Mouse (Mus musculus): ENCODE measurements around the gene Cap2.
A peak's percentile ranks its signal among the peaks of the same experiment; 100 is the strongest.

The Cap2 gene

GRCm38 (mm10) chr13:46501800-46502389 lies at the start of gene Cap2:
TSS of gene Cap2 (plus strand) at chr13:46501848.
- peak; percentile 85 for DNase-seq (ENCODE audit: low read depth, low spot score)

DNA sequence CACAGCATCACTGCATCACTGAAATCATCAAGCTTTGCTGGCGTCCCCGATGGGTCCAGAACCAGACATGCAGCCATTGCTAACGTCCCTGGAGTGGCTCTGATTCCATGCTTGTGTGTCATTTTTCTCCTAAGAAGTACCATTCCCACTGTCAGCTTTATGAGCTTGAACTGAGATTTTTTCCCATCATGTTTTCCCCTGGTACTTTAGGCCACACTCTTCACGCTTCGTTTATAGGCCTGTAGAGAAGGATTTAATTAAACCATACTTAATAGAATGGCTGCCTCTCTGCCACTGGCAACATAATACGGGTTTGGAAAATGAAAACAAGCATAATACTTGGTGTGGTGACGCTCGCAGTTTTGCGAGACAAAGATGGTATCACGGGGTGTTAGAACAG lies 42.1 kb upstream of the Cap2 start:
- DNase-seq (ENCODE audit: low read depth, low spot score), result no peak

GRCm38 (mm10) chr13:46462280-46462679 lies 39.4 kb upstream of the Cap2 start:
- DNase-seq (ENCODE audit: low read depth, low spot score), result no peak

GRCm38 (mm10) chr13:46463764-46464163 lies 37.9 kb upstream of the Cap2 start:
- no peak for DNase-seq (ENCODE audit: low read depth, low spot score)

DNA sequence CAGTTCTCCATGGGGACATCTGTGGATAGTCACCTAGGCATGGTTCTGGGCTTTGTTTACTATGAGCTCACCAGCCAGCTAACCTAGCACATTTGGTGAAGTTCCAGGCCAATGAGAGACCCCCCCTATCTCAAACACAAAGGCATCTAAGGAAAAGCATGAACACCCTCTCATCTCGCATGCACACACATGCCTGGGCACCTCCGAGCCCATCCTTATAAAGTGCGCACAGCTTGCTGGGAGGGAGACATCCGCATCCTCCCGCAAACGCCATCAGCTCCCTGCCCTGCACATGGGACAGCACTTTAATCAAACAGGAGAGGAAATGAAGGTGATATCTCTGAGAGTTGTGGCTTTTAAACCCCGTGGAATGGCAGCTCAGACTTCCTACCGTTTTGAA lies 33.4 kb upstream of the Cap2 start:
- no peak for DNase-seq (ENCODE audit: low read depth, low spot score)

DNA sequence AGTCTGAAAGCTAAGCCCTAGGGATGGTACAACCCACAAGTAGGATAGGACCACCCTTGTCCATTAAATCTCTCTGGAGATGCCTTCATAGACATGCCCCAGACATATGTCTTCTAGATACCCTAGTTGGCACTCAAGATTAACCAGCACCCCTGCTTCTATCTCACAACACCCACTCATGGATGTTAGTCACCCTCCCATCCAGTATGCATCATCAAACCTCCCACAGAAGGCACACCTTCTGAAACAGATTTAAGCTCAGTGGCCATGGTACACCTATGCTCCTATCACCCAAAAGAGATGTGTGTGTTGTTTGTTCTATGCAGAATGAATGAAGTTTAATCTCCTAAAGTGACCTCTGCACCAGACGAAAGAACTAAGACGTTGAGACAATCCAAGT lies 32.1 kb upstream of the Cap2 start:
- no peak for DNase-seq (ENCODE audit: low read depth, low spot score)

GRCm38 (mm10) chr13:46481271-46481670 lies 20.4 kb upstream of the Cap2 start:
- DNase-seq (ENCODE audit: low read depth, low spot score), result no peak

DNA sequence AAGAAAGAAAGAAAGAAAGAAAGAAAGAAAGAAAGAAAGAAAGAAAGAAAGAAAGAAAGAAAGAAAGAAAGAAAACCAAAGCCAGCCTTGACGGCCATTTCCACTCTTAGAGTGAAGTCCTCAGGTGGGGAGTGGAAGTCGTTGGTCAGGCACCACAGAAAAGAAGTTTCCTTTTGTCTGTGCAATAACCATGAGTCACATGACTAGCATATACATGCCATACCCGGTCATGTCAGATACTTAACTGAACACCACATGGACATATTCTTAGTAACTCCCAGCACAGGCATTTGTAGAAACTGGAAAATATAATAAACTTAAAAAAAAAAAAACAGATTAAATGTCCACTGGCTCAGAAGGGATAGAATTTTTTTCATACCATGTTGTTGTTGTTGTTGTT lies 16.0 kb upstream of the Cap2 start:
- no peak for DNase-seq (ENCODE audit: low read depth, low spot score)

DNA sequence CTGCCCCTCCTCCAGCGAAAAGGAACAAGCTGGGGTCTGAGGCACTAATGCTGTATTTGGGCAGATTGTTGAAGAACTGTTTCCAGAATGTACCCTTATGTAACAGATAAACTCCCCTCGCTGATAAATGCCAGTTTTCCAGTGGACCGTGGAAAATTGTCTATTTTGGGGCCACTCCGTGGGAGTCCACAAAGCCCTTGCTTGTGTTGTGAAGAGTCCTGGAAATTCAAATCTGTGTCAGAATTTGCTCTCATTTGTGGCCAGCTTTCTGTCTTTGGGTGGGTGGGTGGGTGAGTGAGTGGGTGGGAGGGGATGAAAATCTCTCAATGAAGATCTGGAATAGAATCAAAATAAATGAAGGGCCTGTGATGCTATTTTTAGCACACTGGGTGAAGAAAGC lies 13.5 kb upstream of the Cap2 start:
- no peak for DNase-seq (ENCODE audit: low read depth, low spot score)

- no peak for DNase-seq (ENCODE audit: low read depth, low spot score)
Measured at GRCm38 (mm10) chr13:46490644-46491043, 11.0 kb upstream of the Cap2 start.

DNA sequence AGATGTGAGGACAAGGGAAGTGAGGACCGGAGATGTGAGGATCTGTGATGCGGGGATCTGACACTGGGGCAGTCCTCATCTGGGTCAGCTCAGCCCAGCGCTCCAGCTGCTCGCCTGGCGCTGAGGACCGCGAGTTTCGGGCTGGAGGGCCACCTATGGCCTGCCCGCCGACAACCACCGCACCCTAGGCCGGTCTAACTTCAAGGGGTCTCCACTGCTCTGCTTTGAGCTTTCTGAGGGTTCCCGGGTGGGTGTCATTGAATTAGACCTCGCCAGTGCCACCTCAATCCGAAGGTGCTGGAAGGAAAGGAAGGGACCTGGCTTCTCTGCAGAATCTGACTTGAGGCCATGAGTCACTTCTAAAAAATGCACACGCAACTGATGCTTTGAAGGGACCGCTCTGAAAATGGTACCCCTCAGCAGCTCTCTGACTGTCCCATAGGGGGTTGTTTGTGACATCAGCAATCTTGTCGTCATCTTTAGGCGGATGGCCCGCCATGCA lies 793 bp downstream of the Cap2 start:
- DNase-seq (ENCODE audit: low read depth, low spot score), result peak; percentile 74

GRCm38 (mm10) chr13:46507944-46508343 lies 6.3 kb downstream of the Cap2 start:
- peak; percentile 85 for DNase-seq (ENCODE audit: low read depth, low spot score)

DNA sequence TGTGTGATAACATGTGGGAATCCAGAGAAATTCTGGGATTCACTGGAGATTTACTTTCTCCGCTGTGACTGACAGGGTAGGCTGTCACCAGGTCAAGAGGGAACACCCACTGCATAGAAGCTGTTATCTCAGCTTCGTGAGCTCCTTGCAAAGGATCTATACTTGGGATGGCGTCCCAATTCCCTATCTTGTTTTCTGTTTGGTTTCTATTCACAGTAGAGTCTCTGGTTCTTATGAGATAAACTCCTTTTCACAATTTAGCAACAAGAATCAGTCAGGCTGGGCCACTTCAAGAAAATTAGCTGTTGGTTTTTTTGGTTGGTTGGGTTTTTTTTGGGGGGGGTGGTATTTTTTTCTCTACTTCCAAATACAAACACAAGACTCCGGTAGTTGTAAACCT lies 7.2 kb downstream of the Cap2 start:
- DNase-seq (ENCODE audit: low read depth, low spot score), result no peak

DNA sequence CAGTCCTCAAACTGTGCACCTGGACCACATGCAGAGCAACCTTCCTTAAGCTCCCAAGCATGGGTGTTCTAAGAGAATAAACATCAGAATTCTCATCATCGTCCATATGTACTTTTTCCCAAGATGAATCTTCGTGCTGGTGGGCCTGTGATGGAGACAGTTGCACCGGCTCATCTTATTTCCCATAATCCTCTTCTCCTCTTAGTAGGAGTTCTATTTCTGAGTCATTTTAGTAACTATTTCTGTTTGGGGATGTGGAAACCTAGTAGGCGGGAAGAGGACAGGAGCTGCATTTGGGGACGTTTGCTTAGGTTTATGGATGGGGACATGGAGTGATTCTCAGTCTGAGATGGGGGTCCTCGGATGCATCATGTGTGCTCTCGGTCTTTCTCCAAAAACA lies 8.8 kb downstream of the Cap2 start:
- DNase-seq (ENCODE audit: low read depth, low spot score), result no peak

- no peak for DNase-seq (ENCODE audit: low read depth, low spot score)
Measured at GRCm38 (mm10) chr13:46514484-46514883, 12.8 kb downstream of the Cap2 start.

GRCm38 (mm10) chr13:46515120-46515523 lies 13.5 kb downstream of the Cap2 start:
- DNase-seq (ENCODE audit: low read depth, low spot score), result no peak

DNA sequence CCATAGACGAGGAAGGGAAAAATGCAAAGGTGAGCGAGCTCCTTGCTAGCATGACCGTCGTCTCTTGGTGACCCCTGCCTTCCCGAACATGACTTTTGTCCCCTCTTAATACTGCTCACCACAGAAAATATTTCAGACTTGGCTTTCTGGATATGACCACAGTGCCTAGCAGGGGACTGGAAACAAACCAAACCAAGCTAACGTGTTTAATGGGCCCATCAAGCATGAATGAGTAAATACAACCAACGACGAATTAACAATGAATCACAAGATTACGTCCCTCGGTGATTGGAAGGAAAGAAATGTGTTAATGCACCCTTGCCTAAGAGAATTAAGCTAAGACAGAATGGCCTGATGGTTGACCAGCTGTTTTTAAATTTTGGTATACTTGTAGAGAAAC lies 13.9 kb downstream of the Cap2 start:
- no peak for DNase-seq (ENCODE audit: low read depth, low spot score)

DNA sequence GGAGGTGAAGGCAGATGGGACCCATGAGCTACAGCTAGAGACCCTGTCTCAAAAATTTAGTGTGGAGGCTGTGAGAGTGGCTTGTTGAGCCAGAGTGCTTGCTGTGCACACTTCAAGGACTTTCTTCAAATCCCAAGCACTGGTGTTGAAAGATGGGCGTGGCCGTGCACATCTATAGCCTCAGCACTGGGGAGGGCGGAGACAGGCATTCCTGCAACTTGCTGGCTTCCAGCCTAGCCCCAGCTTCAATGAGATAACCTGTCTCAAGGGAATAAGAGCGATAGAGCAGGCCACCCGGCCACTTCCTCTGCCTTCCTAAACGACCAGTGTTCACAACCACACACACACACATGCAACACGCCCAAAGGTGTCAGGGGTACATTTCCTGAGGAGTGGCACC lies 14.5 kb downstream of the Cap2 start:
- no peak for DNase-seq (ENCODE audit: low read depth, low spot score)

DNA sequence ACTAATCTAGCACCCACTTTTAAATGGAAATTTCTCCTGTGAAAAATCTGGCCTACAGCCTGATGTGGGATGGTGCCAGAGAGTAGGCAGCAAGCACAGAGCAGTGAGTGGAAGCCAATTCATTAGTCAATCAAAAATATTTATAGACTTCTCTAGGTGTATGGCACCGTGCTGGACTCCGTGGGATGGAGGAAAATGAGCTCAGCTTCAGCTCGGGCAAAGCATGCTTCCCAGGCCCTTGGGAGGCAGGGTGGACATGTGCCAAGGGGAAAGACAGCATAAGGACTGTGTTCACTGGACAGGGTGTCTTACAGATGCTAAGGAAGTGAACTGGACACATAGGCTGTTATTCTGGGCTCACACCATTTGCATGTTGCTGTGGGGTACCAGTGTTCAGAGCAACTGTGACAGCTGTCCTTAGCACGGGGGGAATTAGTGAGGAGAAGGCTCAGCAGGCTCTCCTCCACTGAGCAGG lies 15.6 kb downstream of the Cap2 start:
- DNase-seq (ENCODE audit: low read depth, low spot score), result peak; percentile 47

DNA sequence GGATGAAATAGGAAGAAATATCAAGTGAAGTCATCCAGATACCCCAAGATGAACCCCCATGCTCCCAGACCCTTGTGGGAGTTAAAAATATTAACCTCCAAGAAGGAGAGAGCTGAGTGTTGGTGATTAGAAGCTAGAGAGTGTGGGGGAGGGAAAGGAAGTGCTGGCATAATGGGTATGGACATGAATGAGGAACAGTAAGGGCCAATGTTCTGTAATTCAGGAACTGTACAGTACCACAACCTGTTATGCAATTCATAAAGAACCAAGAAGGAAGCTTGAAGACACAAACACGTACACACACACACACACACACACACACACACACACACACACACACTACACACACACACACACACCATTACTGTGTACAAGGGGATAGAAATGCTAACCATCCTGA lies 19.8 kb downstream of the Cap2 start:
- DNase-seq (ENCODE audit: low read depth, low spot score), result no peak

DNA sequence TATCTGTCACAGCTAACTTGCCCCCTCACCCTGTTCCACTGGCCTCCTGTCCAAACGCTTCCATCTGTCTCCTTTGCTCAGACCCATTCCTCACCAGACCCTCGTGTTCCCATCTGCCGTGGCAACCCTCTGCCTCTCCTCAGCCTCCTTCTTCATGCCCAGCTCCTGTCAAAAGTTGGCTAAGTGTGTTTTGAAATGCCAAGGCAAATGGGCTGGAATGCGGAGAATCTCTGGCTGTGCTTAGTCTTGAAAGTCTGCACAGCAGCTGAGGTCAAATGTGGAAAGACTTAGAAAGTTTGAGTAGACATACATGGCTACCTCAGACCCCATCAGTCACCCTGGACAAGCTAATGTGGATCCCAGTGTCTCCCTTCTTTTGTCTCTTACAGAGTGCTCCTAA lies 21.1 kb downstream of the Cap2 start:
- DNase-seq (ENCODE audit: low read depth, low spot score), result peak; percentile 51

DNA sequence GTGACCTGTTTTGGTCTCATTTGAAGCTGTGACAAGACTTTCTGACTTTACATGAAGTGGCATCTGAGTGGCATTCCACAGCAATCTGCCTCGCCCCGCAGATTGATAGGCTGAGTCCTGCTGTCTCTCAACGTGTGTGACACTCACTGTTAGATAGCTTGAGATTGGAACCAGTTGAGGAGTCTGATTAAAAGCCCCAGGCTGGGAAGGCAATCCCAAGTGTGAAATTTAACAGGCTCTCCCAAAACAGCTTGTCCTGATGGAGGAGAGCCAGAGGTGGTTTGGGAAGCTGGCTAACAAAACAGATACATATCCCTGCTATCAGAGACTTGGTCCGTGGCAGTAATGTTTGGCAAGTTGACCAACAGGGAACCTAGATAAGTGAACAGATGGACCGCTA lies 21.6 kb downstream of the Cap2 start:
- no peak for DNase-seq (ENCODE audit: low read depth, low spot score)

DNA sequence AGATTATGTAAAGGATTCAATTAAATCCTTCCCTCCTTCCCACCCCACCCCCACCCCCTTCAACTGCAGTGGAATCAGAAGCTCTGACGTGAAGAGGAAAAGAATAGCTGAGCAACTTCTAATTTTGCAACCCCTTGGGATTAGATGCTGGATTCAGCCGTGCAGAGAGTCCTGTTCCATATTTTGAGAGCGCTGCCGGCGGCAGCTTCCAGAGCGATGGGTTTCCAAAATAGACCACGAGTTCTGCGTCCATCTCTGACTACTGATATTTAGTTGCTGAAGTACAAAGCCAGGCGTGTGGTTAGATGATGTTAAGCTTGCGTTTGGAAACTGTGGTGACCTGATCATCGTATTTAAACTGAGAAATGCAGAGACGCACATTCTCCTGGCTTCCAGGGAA lies 22.1 kb downstream of the Cap2 start:
- peak; percentile 84 for DNase-seq (ENCODE audit: low read depth, low spot score)
